Mouse (Mus musculus) midbrain, embryonic 16.5 days (tissue): ENCODE results near the gene Stag1. TPM values are rescaled to one million over a fixed set of nuclear protein-coding genes. Genes with fewer than 3 reads are reported as not detected.

Source experiments
- ATAC-seq: fragments of 200-750 bp; cut with Nextera tagmentation; 2 replicates; pipeline ENCODE4 v1.8.0; 2017; ENCODE audit warnings: moderate TSS enrichment
- H3K27ac ChIP-seq: fragments of 300-500 bp; sonication (generic); 2 replicates; pipeline ENCODE4 v1.5.1; 2014; ENCODE audit warnings: mild to moderate bottlenecking, low read length, mixed read lengths
- H3K27me3 ChIP-seq: fragments of 300-500 bp; sonication (generic); 2 replicates; pipeline ENCODE4 v1.6.1; 2014; ENCODE audit warnings: low read depth, low read length, mixed read lengths; ENCODE audit not compliant: control insufficient read depth, insufficient read depth
- H3K36me3 ChIP-seq: fragments of 300-500 bp; sonication (generic); 2 replicates; pipeline ENCODE4 v1.6.1; 2014; ENCODE audit warnings: mild to moderate bottlenecking, low read length, moderate library complexity, mixed read lengths; ENCODE audit not compliant: control insufficient read depth, insufficient read depth
- H3K4me1 ChIP-seq: fragments of 300-500 bp; sonication (generic); 2 replicates; pipeline ENCODE4 v1.6.1; 2014; ENCODE audit warnings: mild to moderate bottlenecking, low read length, mixed read lengths; ENCODE audit not compliant: control insufficient read depth, insufficient read depth
- H3K4me2 ChIP-seq: fragments of 300-500 bp; sonication (generic); 2 replicates; pipeline ENCODE4 v1.6.1; 2014; ENCODE audit warnings: mild to moderate bottlenecking, low read length, mixed read lengths
- H3K4me3 ChIP-seq: fragments of 300-500 bp; sonication (generic); 2 replicates; pipeline ENCODE4 v1.5.1; 2014; ENCODE audit warnings: low read depth, mild to moderate bottlenecking, low read length, moderate library complexity, mixed read lengths
- H3K9ac ChIP-seq: fragments of 300-500 bp; sonication (generic); 2 replicates; pipeline ENCODE4 v1.6.1; 2014; ENCODE audit warnings: low read depth, low read length, mixed read lengths
- H3K9me3 ChIP-seq: fragments of 300-500 bp; sonication (generic); replicated peaks from 2 replicates; pipeline ENCODE4 v1.6.1; 2014; ENCODE audit warnings: mild to moderate bottlenecking, low read length, mixed read lengths; ENCODE audit not compliant: control insufficient read depth, poor library complexity, severe bottlenecking
- WGBS: fragments of 180-500 bp; shearing (Covaris S2); extraction: QIAGEN DNeasy Blood & Tissue Kit; methylation state at CpG from one replicate; pipeline ENCODE4 v1.1.7; 2014; 5-methylcytosine and 5-hydroxymethylcytosine counted together
- polyA plus RNA-seq: library from polyadenylated mRNA; unstranded; fragments of >200 nt; fragmentation: Nextera tagmentation; extraction: Ambion mirVana; gene quantifications from 2 replicates; pipeline ENCODE4 v1.2.1, GENCODE M21; 2015

Stag1 gene
- polyA plus RNA-seq, 1 experiment from 2014 or later, result 26.5 TPM

DNA sequence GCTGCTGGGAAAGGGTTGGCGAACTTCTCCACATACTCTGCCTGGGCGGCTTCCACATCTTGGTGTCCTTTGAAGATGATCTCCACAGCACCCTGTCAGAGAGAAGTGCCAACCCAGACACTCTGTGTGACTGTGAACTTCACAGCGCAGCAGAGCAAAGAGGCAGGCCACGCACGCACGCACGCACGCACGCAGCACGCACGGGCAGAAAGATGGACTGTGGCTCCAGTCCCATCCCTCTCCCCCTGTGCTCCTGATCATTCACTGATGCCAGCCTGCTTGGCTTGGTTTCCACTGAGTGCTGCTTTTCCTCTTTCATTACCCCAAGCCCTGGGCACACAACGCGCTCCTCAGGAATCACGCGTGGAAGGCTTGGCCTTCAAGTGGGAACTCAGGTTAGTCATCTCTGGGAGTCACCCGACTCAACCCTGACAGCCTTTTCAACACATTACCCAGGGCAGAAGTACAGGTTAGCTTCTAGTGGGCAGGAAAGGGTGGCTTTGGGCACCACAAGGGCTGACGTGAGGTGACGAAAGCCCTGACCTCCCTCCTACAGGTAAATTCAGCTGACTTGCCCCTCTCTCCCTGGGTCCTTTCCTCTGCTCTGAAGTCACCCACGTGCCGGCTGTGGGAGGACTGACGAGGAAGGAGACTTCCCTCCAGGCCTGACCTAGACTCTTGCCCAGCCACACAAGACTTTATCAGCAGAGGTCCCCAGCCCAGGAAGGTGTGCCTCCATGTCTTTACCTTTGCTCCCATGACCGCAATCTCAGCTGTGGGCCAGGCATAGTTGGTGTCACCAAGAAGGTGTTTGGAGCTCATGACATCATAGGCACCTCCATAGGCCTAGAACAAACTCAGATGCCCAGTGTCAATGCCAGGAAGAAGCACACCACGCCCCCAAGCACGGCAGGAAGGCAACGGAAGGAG is 387.0 kb downstream of the Stag1 start:
- 97% methylated on average over 25 of the region's 25 CpGs for WGBS
- no peak overlapping the region for H3K9ac ChIP-seq
- H3K4me3 ChIP-seq, result no peak overlapping the region
- H3K27me3 ChIP-seq, result no peaks in the 10 kb centered on the region
- ATAC-seq, result no peak
- H3K27ac ChIP-seq, result no peak overlapping the region
- H3K4me2 ChIP-seq, result no peak overlapping the region
- peaks cover 7% of the 10 kb centered on the region; the same call in 1 of the 2 replicates for H3K9me3 ChIP-seq
- H3K36me3 ChIP-seq, result peaks cover 12% of the 10 kb centered on the region
- no peaks in the 10 kb centered on the region for H3K4me1 ChIP-seq

DNA sequence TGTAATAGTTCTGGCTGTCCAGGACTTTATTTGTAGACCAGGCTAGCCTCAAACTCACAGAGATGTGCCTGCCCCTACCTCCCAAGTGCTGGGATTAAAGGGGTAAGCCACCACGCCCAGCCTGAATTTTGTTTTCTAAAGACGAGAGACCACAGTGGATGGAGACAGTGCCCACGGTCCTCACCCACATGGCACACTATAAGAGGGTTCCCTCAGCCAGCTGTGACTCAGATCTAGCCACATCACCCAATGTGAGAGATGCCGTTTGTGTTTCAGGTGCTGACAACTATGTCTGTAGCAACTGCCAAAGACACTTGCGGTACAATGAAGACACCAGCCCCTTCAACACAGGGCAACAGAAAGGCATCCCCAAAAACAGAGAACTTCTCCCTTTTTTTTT is 389.4 kb downstream of the Stag1 start:
- 97% methylated on average over 5 of the region's 5 CpGs for WGBS
- Histone ChIP-seq H3K27me3 (no peaks in the 10 kb centered on the region), H3K9ac (no peak overlapping the region)

GRCm38 (mm10) chr9:100987850-100988249 is 390.3 kb downstream of the Stag1 start:
- no peaks in the 10 kb centered on the region for H3K4me1 ChIP-seq
- no peak overlapping the region for H3K9ac ChIP-seq
- no peak overlapping the region for H3K4me3 ChIP-seq
- H3K27me3 ChIP-seq, result no peaks in the 10 kb centered on the region
- peaks cover 13% of the 10 kb centered on the region for H3K36me3 ChIP-seq
- WGBS, result 94% methylated on average over 3 of the region's 3 CpGs
- H3K27ac ChIP-seq, result no peak overlapping the region
- H3K4me2 ChIP-seq, result no peak overlapping the region
- H3K9me3 ChIP-seq, result peaks cover 8% of the 10 kb centered on the region; the same call in 1 of the 2 replicates
- ATAC-seq, result no peak

More for the DNA sequence above, 389.4 kb downstream of the Stag1 start:
- Histone ChIP-seq H3K27ac (no peak overlapping the region), H3K4me3 (no peak overlapping the region), H3K4me2 (no peak overlapping the region), H3K36me3 (peaks cover 13% of the 10 kb centered on the region), H3K4me1 (no peaks in the 10 kb centered on the region), H3K9me3 (peaks cover 8% of the 10 kb centered on the region; the same call in 1 of the 2 replicates)
- ATAC-seq, result no peak

GRCm38 (mm10) chr9:100990609-100991008 is 393.0 kb downstream of the Stag1 start:
- Histone ChIP-seq H3K27ac (no peak overlapping the region), H3K9ac (no peak overlapping the region), H3K9me3 (peaks cover 8% of the 10 kb centered on the region; the same call in 1 of the 2 replicates), H3K4me1 (no peaks in the 10 kb centered on the region), H3K4me3 (no peak overlapping the region), H3K4me2 (no peak overlapping the region), H3K36me3 (peaks cover 15% of the 10 kb centered on the region), H3K27me3 (no peaks in the 10 kb centered on the region)
- no peak for ATAC-seq
- 94% methylated on average over 5 of the region's 5 CpGs for WGBS

- peaks cover 8% of the 10 kb centered on the region; the same call in 1 of the 2 replicates for H3K9me3 ChIP-seq
- H3K4me3 ChIP-seq, result no peak overlapping the region
- H3K4me1 ChIP-seq, result no peaks in the 10 kb centered on the region
- H3K27ac ChIP-seq, result no peak overlapping the region
- WGBS, result 96% methylated on average over 2 of the region's 2 CpGs
- H3K36me3 ChIP-seq, result peaks cover 15% of the 10 kb centered on the region
- H3K9ac ChIP-seq, result no peak overlapping the region
- H3K27me3 ChIP-seq, result no peaks in the 10 kb centered on the region
- no peak for ATAC-seq
- no peak overlapping the region for H3K4me2 ChIP-seq
Observed at GRCm38 (mm10) chr9:100991321-100991720, 393.7 kb downstream of the Stag1 start.

DNA sequence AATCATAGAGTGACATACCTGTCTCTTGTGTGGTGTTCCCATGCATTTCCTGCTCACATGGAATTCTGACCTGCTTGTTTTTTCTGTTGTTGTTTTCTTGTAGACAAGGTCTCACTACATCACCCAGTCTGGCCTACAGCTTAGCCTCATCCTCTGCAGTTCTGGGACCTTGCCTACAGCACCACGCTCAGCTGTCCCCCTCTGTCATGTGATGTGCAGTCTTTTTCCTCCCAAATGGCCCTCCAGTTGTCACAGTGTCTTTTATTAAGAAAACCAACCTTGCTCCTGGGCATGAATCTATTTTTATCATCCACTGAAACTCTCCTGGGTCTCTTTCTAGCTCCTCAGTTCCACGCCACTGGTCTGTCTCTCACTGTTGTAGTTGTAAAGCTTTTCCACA is 394.6 kb downstream of the Stag1 start:
- H3K36me3 ChIP-seq, result peaks cover 15% of the 10 kb centered on the region
- H3K4me3 ChIP-seq, result no peak overlapping the region
- peaks cover 8% of the 10 kb centered on the region; the same call in 1 of the 2 replicates for H3K9me3 ChIP-seq
- H3K4me2 ChIP-seq, result no peak overlapping the region
- no peaks in the 10 kb centered on the region for H3K4me1 ChIP-seq
- no peak overlapping the region for H3K9ac ChIP-seq
- H3K27ac ChIP-seq, result no peak overlapping the region
- H3K27me3 ChIP-seq, result no peaks in the 10 kb centered on the region
- ATAC-seq, result no peak
- 91% methylated on average over 2 of the region's 2 CpGs for WGBS

DNA sequence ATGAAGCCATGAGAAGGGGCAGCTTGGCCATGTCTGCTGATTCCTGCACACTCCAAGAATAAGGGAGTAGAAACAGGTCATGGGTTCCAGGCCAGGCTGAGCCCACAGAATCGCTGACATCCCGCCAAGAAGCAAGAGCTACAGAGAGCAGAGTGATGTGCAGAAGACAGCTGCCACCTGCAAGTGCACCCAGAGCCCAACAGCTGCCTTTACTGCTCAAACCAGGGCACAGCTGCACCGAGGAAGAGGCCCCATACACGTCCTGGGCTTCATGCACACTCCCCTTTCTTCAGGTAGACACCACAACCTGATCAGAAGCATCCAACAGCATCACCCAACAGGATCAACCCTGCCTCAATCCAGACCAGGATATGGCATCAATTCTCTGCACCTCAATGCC is 396.3 kb downstream of the Stag1 start:
- H3K4me2 ChIP-seq, result no peak overlapping the region
- no peaks in the 10 kb centered on the region for H3K27me3 ChIP-seq
- no peak overlapping the region for H3K27ac ChIP-seq
- no peak for ATAC-seq
- WGBS, result 92% methylated on average over 4 of the region's 4 CpGs
- H3K36me3 ChIP-seq, result peaks cover 15% of the 10 kb centered on the region
- no peaks in the 10 kb centered on the region for H3K4me1 ChIP-seq
- H3K9me3 ChIP-seq, result peaks cover 8% of the 10 kb centered on the region; the same call in 1 of the 2 replicates
- H3K4me3 ChIP-seq, result no peak overlapping the region
- H3K9ac ChIP-seq, result no peak overlapping the region

DNA sequence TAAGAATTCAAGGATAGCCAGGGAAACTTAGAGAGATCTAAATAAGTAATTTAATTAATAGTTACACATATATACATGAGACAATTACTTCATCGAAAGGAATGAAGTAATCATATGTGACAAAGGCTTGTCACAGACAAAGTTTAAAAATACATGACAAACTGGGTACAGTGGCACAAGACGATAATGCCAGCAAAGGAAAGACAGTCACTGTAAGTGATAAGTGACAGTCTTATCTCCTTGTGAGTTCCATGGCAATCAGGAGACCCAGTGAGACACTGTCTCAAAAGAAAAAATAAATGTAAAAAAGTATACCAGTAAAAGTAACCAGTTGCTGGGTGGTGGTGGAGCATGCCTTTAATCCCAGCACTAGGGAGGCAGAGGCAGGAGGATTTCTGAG is 399.5 kb downstream of the Stag1 start:
- 95% methylated on average over 2 of the region's 2 CpGs for WGBS
- no peaks in the 10 kb centered on the region for H3K4me1 ChIP-seq
- H3K4me3 ChIP-seq, result no peak overlapping the region
- no peak overlapping the region for H3K27ac ChIP-seq
- H3K9me3 ChIP-seq, result 0 out of 2 replicates have a peak, but pooled peaks cover 1% of the 10 kb centered on the region
- H3K27me3 ChIP-seq, result no peaks in the 10 kb centered on the region
- H3K9ac ChIP-seq, result no peak overlapping the region
- H3K36me3 ChIP-seq, result peaks cover 8% of the 10 kb centered on the region; the same call in 1 of the 2 replicates
- no peak for ATAC-seq
- H3K4me2 ChIP-seq, result no peak overlapping the region

GRCm38 (mm10) chr9:101002053-101002452 is 404.5 kb downstream of the Stag1 start:
- Histone ChIP-seq H3K27me3 (no peaks in the 10 kb centered on the region), H3K4me3 (no peak overlapping the region), H3K36me3 (no peaks in the 10 kb centered on the region), H3K4me2 (no peak overlapping the region), H3K27ac (no peak overlapping the region), H3K4me1 (no peaks in the 10 kb centered on the region), H3K9ac (no peak overlapping the region), H3K9me3 (0 out of 2 replicates have a peak, but pooled peaks cover 2% of the 10 kb centered on the region)
- WGBS, result 95% methylated on average over 4 of the region's 4 CpGs
- no peak for ATAC-seq
